Mouse (Mus musculus) liver, adult 2 months (tissue): Measurements from ENCODE around the gene Tmprss12. TPM values are rescaled to one million over a fixed set of nuclear protein-coding genes. Genes with fewer than 3 reads are reported as not detected.
"Not testable (repeated sequence)": the region's sequence is repeated elsewhere in the genome, so short reads cannot be mapped to it uniquely, and the experiment has no call there.

Experiments used
- DNase-seq: peaks from one replicate; pipeline ENCODE4 v3.0.0-alpha.2; 2011; ENCODE audit warnings: low read depth, low spot score; ENCODE audit errors: extremely low read depth
- H3K27ac ChIP-seq: fragments of 200-500 bp; replicated peaks from 2 replicates; pipeline ENCODE4 v1.5.1; 2012; ENCODE audit warnings: low read depth, mild to moderate bottlenecking, control low read depth, inconsistent platforms, low read length; ENCODE audit not compliant: insufficient read depth
- H3K27me3 ChIP-seq: fragments of 200-500 bp; 2 replicates; pipeline ENCODE4 v1.6.1; 2012; ENCODE audit warnings: mild to moderate bottlenecking, moderate library complexity, low read length, inconsistent platforms; ENCODE audit not compliant: control insufficient read depth, insufficient read depth
- H3K36me3 ChIP-seq: fragments of 200-500 bp; 2 replicates; pipeline ENCODE4 v1.6.1; 2012; ENCODE audit warnings: low read length, inconsistent platforms; ENCODE audit not compliant: control insufficient read depth, insufficient read depth
- H3K4me1 ChIP-seq: fragments of 200-500 bp; 2 replicates; pipeline ENCODE4 v1.6.1; 2011; ENCODE audit warnings: low read length; ENCODE audit not compliant: control insufficient read depth, insufficient read depth
- H3K4me3 ChIP-seq: fragments of 200-500 bp; 2 replicates; pipeline ENCODE4 v1.5.1; 2011; ENCODE audit warnings: low read depth, mild to moderate bottlenecking, control low read depth, low read length, moderate library complexity; ENCODE audit not compliant: insufficient read depth
- H3K79me2 ChIP-seq: fragments of 200-500 bp; 2 replicates; pipeline ENCODE4 v1.6.1; 2012; ENCODE audit warnings: inconsistent platforms, mild to moderate bottlenecking, low read length, moderate library complexity; ENCODE audit not compliant: control insufficient read depth, insufficient read depth
- H3K9ac ChIP-seq: fragments of 200-500 bp; 2 replicates; pipeline ENCODE4 v1.6.1; 2012; ENCODE audit warnings: low read depth, mild to moderate bottlenecking, control low read depth, inconsistent platforms, low read length
- CTCF ChIP-seq: fragments of 200-500 bp; IDR thresholded peaks from 2 replicates; pipeline ENCODE4 v1.5.1; 2011; ENCODE audit warnings: low read depth, low read length, control low read depth
- POLR2A ChIP-seq: fragments of 200-500 bp; IDR thresholded peaks from 2 replicates; pipeline ENCODE4 v1.6.1; 2011; ENCODE audit warnings: low read length, control low read depth; ENCODE audit not compliant: insufficient read depth; ENCODE audit errors: extremely low read depth
- WGBS: fragments of 180-500 bp; shearing (Covaris S2); methylation state at CpG from one replicate; pipeline ENCODE4 v1.1.7; 2018; 5-methylcytosine and 5-hydroxymethylcytosine counted together
- polyA plus RNA-seq: library from polyadenylated mRNA; depleted of rRNA; stranded (reverse); fragments of >200 nt; gene quantifications from 2 replicates; pipeline ENCODE4 v1.2.3, GENCODE M21; 2012
- total RNA-seq: library from RNA; depleted of rRNA; stranded (reverse); fragments of >200 nt; gene quantifications from 2 replicates; pipeline ENCODE4 v1.2.3, GENCODE M21; 2014

Tmprss12 gene
- total and polyA plus RNA-seq, 2 experiments = not detected

GRCm38 (mm10) chr15:100258646-100259425 lies 21.8 kb upstream of the Tmprss12 start:
- Histone ChIP-seq H3K4me1 (no peaks in the 10 kb centered on the region), H3K36me3 (peaks cover 37% of the 10 kb centered on the region), H3K9ac (no peak overlapping the region), H3K4me3 (no peak overlapping the region), H3K27ac (no peak overlapping the region), H3K79me2 (no peaks in the 10 kb centered on the region), H3K27me3 (no peaks in the 10 kb centered on the region)
- no peak for TF ChIP-seq POLR2A
- TF ChIP-seq CTCF = no peak
- no peak for DNase-seq
- WGBS = 96% methylated on average over 7 of the region's 7 CpGs

GRCm38 (mm10) chr15:100260351-100260750 lies 20.3 kb upstream of the Tmprss12 start:
- not testable (repeated sequence) for H3K9ac ChIP-seq, H3K27me3 ChIP-seq, H3K4me3 ChIP-seq, H3K79me2 ChIP-seq, H3K27ac ChIP-seq, DNase-seq, H3K4me1 ChIP-seq
- 90% methylated on average over 7 of the region's 7 CpGs for WGBS
- peaks cover 24% of the 10 kb centered on the region for H3K36me3 ChIP-seq

- TF ChIP-seq CTCF (peak; percentile 22), POLR2A (no peak)
- no peaks in the 10 kb centered on the region for H3K4me1 ChIP-seq
- peaks cover 11% of the 10 kb centered on the region; the same call in 1 of the 2 replicates for H3K36me3 ChIP-seq
- peak; percentile 45 for DNase-seq
- H3K27me3 ChIP-seq = no peaks in the 10 kb centered on the region
- no peaks in the 10 kb centered on the region for H3K79me2 ChIP-seq
- H3K9ac ChIP-seq = no peak overlapping the region
- WGBS = 33% methylated on average over 4 of the region's 4 CpGs
- no peak overlapping the region for H3K4me3 ChIP-seq
- no peak overlapping the region for H3K27ac ChIP-seq
These were observed 17.3 kb upstream of the Tmprss12 start for GRCm38 (mm10) chr15:100263246-100263905.

DNA sequence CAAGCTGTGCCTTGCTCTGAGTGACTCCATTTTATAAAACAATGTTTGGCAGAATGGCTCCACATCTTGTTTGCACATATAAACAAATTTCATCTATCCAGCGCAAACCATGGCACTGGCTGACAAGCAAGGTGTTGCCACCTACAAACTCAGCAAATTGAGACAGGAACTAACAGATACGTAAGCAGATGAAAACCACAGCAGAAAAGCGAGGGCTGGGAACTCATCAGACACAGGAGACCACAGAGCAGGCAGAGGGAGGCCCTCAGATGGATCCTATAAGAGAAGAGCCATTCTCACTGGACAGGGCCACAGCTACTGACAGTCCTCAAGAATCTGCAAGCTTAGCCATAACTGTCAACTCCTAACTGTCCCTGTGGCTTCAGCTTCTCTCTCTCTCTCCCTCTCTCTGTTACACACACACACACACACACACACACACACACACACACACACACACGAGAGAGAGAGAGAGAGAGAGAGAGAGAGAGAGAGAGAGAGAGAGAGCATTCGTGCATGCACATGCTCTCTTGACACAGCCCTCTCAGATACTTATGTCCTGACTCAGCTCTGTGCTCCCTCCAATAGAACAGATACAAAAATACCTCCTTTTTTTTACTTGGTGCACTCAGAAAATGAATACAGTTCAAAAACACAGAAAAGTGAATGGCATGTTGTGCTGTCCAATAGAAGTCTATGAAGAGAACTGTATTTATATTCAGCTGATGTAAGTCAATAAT lies 14.9 kb upstream of the Tmprss12 start:
- 78% methylated on average over 4 of the region's 5 CpGs for whole genome bisulfite sequencing
- Histone ChIP-seq H3K27me3 (no peaks in the 10 kb centered on the region), H3K9ac (no peak overlapping the region), H3K27ac (no peak overlapping the region), H3K4me1 (no peaks in the 10 kb centered on the region), H3K79me2 (no peaks in the 10 kb centered on the region), H3K4me3 (no peak overlapping the region), H3K36me3 (peaks cover 2% of the 10 kb centered on the region; the same call in 1 of the 2 replicates)
- DNase-seq = no peak
- TF ChIP-seq CTCF (no peak), POLR2A (no peak)

DNA sequence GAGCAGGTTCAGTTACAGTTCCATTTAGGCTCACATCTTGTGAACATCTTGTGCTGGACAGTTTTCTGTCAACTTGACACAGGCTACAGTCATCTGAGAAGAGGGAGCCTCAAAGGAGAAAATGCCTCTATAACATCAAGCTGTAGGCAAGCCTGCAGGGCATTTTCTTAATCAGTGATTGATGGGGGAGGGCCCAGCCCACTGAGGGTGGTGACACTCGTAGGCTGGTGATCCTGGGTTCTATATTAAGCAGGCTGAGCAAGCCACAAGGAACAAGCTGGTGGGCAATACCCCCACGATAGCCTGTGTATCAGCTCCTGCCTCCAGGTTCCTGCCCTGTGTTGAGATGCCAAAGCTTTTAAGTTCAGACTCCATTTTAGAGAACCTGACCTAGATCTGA lies 11.7 kb upstream of the Tmprss12 start:
- DNase-seq = no peak
- no peaks in the 10 kb centered on the region for H3K27me3 ChIP-seq
- no peak overlapping the region for H3K9ac ChIP-seq
- no peaks in the 10 kb centered on the region for H3K4me1 ChIP-seq
- WGBS = 92% methylated on average over 2 of the region's 2 CpGs
- no peak for TF ChIP-seq POLR2A
- no peak for TF ChIP-seq CTCF
- no peaks in the 10 kb centered on the region for H3K36me3 ChIP-seq
- no peak overlapping the region for H3K4me3 ChIP-seq
- no peak overlapping the region for H3K27ac ChIP-seq
- no peaks in the 10 kb centered on the region for H3K79me2 ChIP-seq

- no peak for DNase-seq
- Histone ChIP-seq H3K79me2 (no peaks in the 10 kb centered on the region), H3K9ac (no peak overlapping the region), H3K27ac (no peak overlapping the region), H3K36me3 (no peaks in the 10 kb centered on the region), H3K27me3 (no peaks in the 10 kb centered on the region), H3K4me3 (no peak overlapping the region), H3K4me1 (no peaks in the 10 kb centered on the region)
- TF ChIP-seq POLR2A = no peak
- no peak for TF ChIP-seq CTCF
- 45% methylated on average over 9 of the region's 9 CpGs for WGBS
These were observed 10.9 kb upstream of the Tmprss12 start for GRCm38 (mm10) chr15:100269776-100270175.

DNA sequence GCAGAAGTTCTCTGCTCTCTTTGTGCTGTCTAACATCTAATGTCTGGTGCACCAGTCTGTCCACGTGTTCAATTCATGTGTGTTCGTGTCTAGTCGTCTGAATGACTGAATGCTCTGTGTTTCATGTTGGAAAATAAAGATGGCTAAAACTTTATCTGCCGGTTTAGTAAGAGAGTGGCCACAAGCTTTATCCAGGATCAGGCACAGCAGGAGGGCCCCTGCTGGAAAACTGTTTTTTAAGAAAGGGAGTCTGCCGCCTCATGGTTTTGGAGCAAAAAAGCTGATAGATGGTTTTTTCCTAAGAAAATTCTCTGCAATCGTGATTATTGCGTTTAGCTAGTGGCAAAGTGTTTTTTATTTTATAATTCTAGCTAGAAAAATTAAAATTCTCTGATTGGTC lies 10.0 kb upstream of the Tmprss12 start:
- H3K27me3 ChIP-seq, DNase-seq, H3K27ac ChIP-seq, H3K4me1 ChIP-seq, H3K9ac ChIP-seq, H3K4me3 ChIP-seq, H3K79me2 ChIP-seq, H3K36me3 ChIP-seq: not testable (repeated sequence)
- WGBS = 71% methylated on average over 7 of the region's 7 CpGs
